Mouse (Mus musculus): ENCODE data around the gene Pde6c.

The Pde6c gene

DNA sequence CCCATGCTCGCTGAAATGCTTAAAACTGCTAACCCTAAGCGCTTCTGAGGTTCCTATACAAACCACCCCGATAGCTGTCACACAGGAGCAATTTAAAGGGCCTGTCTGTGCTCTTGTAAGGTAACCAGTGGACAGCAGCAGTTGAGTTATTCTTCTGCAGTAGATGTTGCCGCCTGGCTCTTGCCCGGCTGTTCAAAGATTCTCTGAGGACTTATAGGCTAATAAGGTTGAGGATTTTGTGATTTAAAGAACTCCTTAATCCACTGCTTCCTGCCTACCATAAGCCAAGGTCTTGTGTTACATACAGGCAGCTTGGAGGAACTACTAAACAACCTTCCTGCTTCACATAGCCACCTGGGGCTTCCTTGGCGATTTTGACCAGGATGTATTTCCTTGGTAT is at the start of gene Pde6c:
Gene Pde6c, plus strand, starts transcription at position 301 of the 400 bp plus-strand sequence.
- DNase-seq (ENCODE audit: low spot score in 2 of 2) = no peak

GRCm38 (mm10) chr19:38082931-38083525 is 49.6 kb upstream of the Pde6c start:
- DNase-seq (ENCODE audit: low spot score in 2 of 2) = no peak

DNA sequence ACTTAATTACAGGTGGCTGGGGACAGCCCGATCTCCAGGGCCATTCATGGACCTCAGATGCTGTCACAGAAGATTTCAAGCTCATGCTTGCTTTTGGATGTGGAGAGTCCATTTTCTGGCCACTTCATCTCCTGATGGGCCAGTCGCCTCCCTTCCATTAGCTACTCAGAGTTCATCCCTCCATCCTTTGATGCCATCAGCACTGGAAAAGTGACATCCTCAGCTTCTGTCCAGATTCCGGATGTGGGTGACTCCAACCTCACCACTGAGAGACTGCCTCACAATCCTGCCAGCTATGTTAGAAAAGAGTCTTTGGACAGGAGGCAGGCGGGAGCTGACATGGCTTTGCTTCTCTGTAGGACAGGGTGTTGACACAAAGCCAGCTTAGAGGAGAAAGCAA is 46.7 kb upstream of the Pde6c start:
- DNase-seq (ENCODE audit: low spot score in 2 of 2) = no peak

- no peak for DNase-seq (ENCODE audit: low spot score in 2 of 2)
These were observed 45.5 kb upstream of the Pde6c start for GRCm38 (mm10) chr19:38086948-38087551.

- DNase-seq (ENCODE audit: low spot score in 2 of 2) = no peak
These were observed 43.2 kb upstream of the Pde6c start for GRCm38 (mm10) chr19:38089358-38089757.

DNA sequence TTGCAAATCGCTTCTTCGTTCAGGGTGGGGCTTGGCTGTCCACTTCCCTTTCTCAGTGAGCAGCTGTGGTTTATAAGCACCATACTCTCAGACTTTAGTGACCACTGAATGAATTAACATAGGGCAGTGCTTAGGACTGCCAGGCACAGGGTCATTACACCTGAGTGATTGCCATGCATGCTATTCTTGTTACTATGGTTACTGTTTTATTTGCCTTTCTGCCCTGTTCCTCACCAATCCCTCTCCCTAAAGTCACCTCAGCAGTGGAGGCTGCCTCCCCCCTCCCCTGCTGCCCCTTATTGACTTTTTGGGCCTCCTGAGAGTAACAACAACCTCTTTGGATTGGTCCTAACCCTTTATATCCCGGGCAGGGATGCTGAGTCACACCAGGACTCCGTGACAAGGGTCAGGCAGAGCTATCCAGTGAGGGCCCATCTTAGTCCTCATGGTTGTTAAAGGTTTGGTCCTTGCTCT is 41.0 kb upstream of the Pde6c start:
- DNase-seq (ENCODE audit: low spot score in 2 of 2) = no peak

GRCm38 (mm10) chr19:38096231-38096630 is 36.4 kb upstream of the Pde6c start:
- no peak for DNase-seq (ENCODE audit: low spot score in 2 of 2)

- DNase-seq (ENCODE audit: low spot score in 2 of 2) = no peak
These were observed 35.5 kb upstream of the Pde6c start, which contains the start of gene Ffar4 for GRCm38 (mm10) chr19:38096858-38097758. TSS of gene Ffar4 (plus strand) at chr19:38097071.

DNA sequence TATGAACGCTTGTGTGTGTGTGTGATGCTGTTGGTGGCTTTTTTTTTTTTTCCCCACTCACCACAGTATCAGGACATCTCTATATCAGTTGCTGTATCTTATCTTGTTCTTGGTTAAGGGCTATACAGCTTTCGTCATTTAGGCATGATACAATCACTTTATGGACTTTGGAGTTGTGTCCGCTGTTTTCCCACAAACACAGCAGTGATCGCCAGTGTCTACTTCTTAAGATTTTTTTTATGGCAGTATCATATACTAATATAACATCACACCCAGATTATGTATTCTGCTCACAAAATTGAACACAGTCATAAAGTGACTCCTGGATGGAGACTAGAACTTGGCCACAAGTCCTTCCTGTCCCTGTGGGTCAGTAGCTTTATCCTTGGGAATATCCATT is 24.7 kb upstream of the Pde6c start:
- DNase-seq (ENCODE audit: low spot score in 2 of 2) = no peak

DNA sequence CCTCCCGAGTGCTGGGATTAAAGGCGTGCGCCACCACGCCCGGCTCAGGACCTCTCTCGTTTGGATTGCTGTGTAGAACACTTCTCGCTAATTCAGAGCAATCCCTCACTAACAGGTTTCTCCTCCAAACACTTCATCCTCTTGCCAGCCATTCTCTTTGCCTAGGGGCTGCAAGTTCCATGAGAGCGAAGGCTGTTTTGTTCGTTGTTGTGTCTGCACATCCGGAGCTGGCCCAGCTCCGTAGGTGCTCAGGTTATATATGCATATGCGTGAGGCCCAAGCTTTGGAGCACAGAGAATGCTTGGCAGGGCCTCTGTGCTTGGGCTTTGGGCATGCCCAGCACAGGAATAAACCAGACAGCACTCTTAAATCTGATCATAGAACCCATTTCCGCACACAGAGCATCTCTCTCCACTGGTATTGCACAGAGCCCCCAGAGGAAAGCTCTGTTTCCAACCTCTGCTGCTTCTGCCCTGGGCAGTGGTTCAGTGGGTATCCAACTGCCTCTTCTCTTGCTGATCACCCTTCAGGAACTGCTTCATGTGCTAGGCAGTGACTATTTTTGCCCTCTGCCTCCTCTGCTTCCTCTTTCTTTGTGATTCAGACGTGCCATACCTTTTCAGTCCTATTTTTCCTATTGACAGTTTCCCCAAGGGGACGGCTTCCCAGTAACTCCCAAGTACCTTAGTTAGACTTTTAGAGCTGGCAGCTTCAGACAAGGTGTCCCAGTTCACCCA is 22.9 kb upstream of the Pde6c start:
- no peak for DNase-seq (ENCODE audit: low spot score in 2 of 2)

DNA sequence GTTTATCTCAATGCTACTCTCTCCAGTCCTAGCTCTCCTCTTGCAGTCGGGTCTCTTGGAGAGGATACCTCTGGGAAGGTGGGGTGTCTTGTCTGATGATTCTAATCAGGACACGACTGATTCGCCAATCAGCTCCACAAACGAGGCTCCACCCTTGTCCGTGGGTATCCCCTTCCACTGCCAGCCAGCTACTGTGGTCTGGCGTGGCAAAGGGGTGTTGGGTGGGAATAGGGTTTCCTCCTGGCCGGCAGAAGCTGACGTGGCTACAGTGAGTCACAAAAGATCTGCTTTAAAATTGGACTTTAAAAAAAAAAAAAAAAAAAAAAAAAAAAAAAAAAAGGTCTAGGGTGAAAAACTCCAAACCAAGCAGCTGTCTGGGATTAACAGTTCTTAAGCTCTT is 21.5 kb upstream of the Pde6c start:
- no peak for DNase-seq (ENCODE audit: low spot score in 2 of 2)

DNA sequence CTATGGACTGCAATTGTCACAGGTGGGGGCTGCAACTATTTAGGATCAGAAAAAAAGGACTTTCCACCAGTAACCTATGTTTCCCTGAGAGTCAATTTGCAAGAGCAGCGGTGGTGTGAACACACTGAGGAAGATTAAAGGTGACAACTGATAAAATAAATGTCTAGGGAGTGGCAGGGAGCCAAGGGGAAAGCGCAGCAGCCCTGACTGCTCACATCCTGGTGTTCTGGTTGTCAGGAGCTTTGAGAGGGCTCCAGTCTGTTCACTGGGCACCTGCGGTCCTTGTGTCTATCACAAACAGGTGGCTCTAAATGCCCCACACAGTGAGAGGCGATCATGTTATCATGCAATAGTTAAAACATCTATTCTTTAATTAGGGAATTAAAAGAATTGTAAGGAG is 20.0 kb upstream of the Pde6c start:
- no peak for DNase-seq (ENCODE audit: low spot score in 2 of 2)

DNA sequence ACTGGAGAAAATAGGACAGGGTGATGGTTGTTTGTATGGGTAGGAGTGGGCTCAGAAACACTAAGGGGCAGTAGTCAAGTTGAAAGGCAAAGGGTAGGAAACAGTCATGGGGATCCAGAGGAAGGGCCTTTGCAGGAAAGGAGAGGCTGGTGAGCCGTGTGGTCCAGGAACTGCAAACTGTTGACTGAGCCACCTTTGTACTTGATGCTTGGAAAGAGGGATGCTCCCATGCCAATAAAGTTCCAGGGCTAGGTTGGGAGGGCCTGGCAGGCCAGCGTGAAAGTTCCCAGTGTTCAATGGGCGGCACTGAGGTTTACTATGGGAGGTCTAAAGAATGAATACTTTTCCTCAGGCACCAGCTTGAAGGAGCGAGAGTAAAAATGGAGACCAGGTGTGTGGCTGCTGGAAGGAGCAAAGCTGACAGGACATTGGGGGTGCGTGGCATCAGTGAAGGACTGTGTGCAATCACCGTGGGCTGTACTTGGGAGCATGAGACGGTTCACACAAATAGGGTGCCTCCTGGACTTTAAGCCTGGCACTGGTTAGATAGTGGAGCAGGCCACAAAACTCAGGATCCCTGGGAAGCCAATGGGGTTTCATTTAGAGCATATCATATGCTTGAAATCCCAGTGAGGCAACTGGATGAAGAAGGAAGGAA is 17.6 kb upstream of the Pde6c start:
- no peak for DNase-seq (ENCODE audit: low spot score in 2 of 2)

- no peak for DNase-seq (ENCODE audit: low spot score in 2 of 2)
These were observed 12.3 kb upstream of the Pde6c start for GRCm38 (mm10) chr19:38120123-38120760.

- DNase-seq (ENCODE audit: low spot score in 2 of 2) = no peak
These were observed 8.7 kb upstream of the Pde6c start for GRCm38 (mm10) chr19:38123921-38124320.

GRCm38 (mm10) chr19:38124401-38125218 is 8.0 kb upstream of the Pde6c start:
- DNase-seq (ENCODE audit: low spot score in 2 of 2) = no peak

GRCm38 (mm10) chr19:38125219-38125610 is 7.4 kb upstream of the Pde6c start, which contains the start of gene Rbp4:
TSS of gene Rbp4 (minus strand) at chr19:38125281.
- DNase-seq (ENCODE audit: low spot score in 2 of 2) = no peak

GRCm38 (mm10) chr19:38126656-38127055 is 5.9 kb upstream of the Pde6c start:
- DNase-seq (ENCODE audit: low spot score in 2 of 2) = no peak

- no peak for DNase-seq (ENCODE audit: low spot score in 2 of 2)
These were observed 1.4 kb downstream of the Pde6c start for GRCm38 (mm10) chr19:38133986-38134385.

- DNase-seq (ENCODE audit: low spot score in 2 of 2) = no peak
These were observed 2.2 kb downstream of the Pde6c start for GRCm38 (mm10) chr19:38134806-38135205.
